Mouse (Mus musculus): ENCODE results near the gene Tmem219. TPM values are rescaled to one million over a fixed set of nuclear protein-coding genes. Genes with fewer than 3 reads are reported as not detected.

Tmem219 gene
- polyA plus RNA-seq, 1 experiment: 89.1 TPM

DNA sequence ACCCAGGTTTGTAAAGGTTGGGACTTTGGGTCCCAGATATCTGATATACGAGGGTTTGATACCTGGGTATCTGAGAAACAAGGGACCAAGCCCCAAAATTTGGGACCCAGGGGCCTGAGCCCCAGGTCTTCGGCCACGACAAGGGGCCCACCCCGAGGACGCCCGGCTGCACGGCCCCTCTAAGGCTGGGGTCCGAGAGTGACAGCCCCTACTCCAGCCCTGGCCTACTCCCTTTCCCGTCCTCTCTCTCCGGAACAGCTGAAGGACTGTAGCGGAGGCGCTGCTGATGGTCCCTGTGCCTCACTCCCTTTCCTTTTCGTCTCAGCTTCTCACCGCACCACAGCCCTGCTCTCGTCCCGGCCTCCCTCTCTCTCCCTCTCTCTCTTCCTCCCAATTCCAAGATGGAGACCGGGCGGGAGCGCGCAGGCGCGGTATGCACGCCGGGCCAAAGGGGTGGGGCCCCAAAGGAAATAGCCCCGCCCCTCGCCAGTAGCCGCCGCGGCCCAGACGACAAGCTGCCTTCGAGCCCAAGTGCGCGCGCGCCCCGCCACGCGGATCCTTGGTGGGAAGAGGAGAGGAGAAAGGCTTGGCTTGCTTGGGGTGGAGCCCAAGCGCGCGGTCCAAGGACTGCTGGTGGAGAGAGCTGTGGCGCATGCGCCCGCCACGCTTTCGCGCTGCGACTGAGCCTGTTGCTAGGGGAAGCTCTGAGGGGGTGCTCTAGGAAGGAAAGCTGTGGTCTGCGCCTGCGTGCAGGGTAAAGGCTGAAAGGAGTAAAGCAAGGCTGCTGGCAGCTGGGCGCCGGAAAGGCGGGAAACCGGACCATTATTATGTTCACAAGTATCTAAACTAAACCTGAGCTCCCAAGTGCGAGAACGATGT, 38.2 kb downstream of the Tmem219 start, which contains the start of gene Taok2:
Gene Taok2 (minus strand): TSS at position 418 of the 879 bp plus-strand sequence.
- TF ChIP-seq GATA1 (IDR thresholded peaks at IDR 0.05; ENCODE audit: low read length): no peak

GRCm38 (mm10) chr7:126883731-126884181, 39.0 kb downstream of the Tmem219 start:
- no peak for TF ChIP-seq GATA1 (IDR thresholded peaks at IDR 0.05; ENCODE audit: low read length)

- TF ChIP-seq GATA1 (IDR thresholded peaks at IDR 0.05; ENCODE audit: low read length): no peak
Observed at GRCm38 (mm10) chr7:126881040-126881439, 41.7 kb downstream of the Tmem219 start.

- TF ChIP-seq GATA1 (IDR thresholded peaks at IDR 0.05; ENCODE audit: low read length): no peak
Observed at GRCm38 (mm10) chr7:126877239-126877638, 45.5 kb downstream of the Tmem219 start.

DNA sequence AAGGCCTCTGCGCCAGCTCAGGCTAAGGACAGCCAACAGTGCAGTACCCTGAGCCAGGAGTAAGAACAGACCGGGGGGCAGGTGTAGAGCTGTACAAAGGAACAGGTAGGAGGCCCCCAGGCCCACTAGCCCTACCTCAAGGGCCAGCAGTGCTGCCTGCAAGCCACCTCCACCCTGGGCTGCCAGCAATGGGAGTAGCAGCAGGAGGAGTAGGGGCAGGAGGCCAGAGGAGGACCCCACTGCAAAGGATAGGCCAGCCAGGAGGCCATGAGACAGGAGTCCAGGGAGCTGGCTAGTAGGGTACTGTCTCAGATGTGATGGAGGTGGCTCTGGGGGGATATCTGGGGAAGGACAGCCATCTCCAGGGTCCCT, 52.2 kb downstream of the Tmem219 start:
- no peak for TF ChIP-seq GATA1 (IDR thresholded peaks at IDR 0.05; ENCODE audit: low read length)

- TF ChIP-seq GATA1 (IDR thresholded peaks at IDR 0.05; ENCODE audit: low read length): no peak
Observed at GRCm38 (mm10) chr7:126869780-126870519, 52.8 kb downstream of the Tmem219 start.

DNA sequence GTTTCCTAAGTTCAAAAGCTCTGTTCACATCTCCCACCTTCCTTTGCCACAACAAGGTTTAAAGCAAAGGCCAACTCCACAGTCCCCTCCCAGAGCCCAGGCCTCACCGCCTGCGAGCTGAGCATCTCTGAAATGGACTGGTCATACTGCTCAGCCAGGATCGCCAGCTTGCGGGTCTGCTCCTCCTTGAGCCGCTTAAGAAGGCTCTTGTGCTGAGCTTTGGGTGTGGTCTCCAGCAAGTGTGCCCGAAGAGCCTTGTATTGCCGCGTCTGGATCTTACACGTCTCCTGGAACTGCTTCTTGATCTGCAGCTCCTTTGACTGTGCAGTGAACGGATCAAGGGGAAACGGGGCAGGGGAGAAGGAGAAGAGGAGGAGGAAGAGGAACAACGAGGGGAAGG, 54.7 kb downstream of the Tmem219 start:
- TF ChIP-seq GATA1 (IDR thresholded peaks at IDR 0.05; ENCODE audit: low read length): no peak

- no peak for TF ChIP-seq GATA1 (IDR thresholded peaks at IDR 0.05; ENCODE audit: low read length)
Observed at GRCm38 (mm10) chr7:126867534-126867933, 55.2 kb downstream of the Tmem219 start.

- TF ChIP-seq GATA1 (IDR thresholded peaks at IDR 0.05; ENCODE audit: low read length): no peak
Observed at GRCm38 (mm10) chr7:126863791-126864190, 58.9 kb downstream of the Tmem219 start.

GRCm38 (mm10) chr7:126862147-126862784, 60.5 kb downstream of the Tmem219 start, which contains the start of gene Ino80e:
TSS of gene Ino80e (minus strand) at chr7:126862377.
- TF ChIP-seq GATA1 (IDR thresholded peaks at IDR 0.05; ENCODE audit: low read length): no peak

DNA sequence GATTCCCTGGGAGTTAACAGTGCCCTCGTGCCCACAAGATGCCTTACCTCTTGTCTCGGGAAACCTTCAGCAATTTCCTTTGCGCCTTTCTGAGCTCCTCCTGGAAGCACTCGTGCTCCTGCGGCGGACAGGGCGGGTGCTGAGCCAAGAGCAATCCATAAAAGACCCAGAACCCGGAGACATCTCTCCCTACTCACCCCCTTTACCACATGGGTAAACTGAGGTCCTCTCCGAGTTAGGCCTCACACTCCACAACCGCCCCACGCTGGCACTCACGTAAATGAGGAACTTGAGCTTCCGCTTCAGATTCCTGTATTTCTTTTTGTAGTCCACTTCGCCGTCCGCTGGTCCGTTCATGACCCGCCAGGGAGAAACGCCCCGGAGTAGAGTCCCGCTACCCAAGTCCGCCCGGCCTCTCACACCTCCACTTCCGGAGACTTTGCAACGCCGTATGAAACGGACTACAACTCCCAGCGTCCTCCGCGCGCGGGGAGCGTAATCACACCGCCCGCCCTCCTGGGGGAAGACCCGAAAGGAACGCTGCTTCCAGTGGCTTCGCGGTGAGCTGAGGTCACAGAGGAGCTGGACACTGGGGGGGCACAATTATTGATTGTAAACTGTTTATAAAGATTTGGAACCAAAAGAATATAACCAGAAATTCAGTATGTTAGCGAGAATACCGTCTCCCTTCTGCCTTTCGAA, 61.1 kb downstream of the Tmem219 start, which contains the start of gene Hirip3:
Gene Hirip3 (plus strand): TSS at position 544 of the 702 bp plus-strand sequence.
- no peak for TF ChIP-seq GATA1 (IDR thresholded peaks at IDR 0.05; ENCODE audit: low read length)

DNA sequence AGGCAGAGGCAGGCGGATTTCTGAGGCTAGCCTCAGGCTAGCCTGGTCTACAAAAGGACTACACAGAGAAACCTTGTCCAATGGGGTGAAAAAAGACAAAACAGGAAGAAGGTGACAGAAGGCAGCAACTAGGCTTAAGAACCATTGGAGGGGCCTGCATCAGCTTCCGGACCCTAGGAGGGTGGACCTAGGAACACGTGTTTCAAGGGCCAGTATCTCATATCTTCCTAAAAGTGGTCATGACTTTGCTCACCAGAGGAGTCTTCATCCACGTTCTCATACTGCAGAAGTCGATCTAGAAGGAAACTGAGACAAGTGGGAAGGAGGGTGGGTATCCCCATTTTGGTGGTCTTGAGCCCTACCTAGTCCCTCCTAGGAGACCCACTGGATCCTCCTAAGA, 61.7 kb downstream of the Tmem219 start:
- no peak for TF ChIP-seq GATA1 (IDR thresholded peaks at IDR 0.05; ENCODE audit: low read length)

GRCm38 (mm10) chr7:126856741-126857420, 65.8 kb downstream of the Tmem219 start:
- no peak for TF ChIP-seq GATA1 (IDR thresholded peaks at IDR 0.05; ENCODE audit: low read length)

DNA sequence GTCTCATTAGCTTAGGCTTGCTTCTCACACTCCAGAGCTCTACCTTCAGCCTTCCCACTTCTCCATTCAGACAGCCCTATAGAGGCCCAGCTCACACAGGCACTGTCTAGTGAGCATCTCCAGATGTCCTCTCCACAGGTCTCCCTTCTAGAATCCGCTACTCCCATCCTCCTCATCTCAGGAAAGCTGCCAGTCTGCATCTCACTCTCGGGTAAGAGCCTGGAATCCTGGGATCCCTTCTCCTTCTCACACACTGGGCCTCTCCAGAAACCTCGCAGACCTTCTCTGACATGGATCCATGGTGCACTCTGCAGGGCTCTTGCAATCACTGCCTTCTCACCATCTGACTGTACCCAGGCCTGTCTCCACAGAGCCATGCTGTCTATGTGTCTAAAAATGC, 67.1 kb downstream of the Tmem219 start:
- no peak for TF ChIP-seq GATA1 (IDR thresholded peaks at IDR 0.05; ENCODE audit: low read length)

GRCm38 (mm10) chr7:126853454-126853853, 69.3 kb downstream of the Tmem219 start:
- no peak for TF ChIP-seq GATA1 (IDR thresholded peaks at IDR 0.05; ENCODE audit: low read length)
